Mouse (Mus musculus) lung, postnatal 0 days (tissue): ENCODE data around the gene Dkk3. TPM values are rescaled to one million over a fixed set of nuclear protein-coding genes. Genes with fewer than 3 reads are reported as not detected.

ENCODE experiments used
- ATAC-seq: fragments of 200-750 bp; cut with Nextera tagmentation; 2 replicates; pipeline ENCODE4 v1.8.0; 2017; ENCODE audit warnings: moderate library complexity
- DNase-seq: peaks from one replicate; pipeline ENCODE4 v3.0.0-alpha.2; 2016; ENCODE audit warnings: low spot score
- H3K27ac ChIP-seq: fragments of 300-500 bp; sonication (generic); 2 replicates; pipeline ENCODE4 v1.5.1; 2014; ENCODE audit warnings: antibody characterized with exemption, mild to moderate bottlenecking, low read length, mixed read lengths
- H3K27me3 ChIP-seq: fragments of 300-500 bp; sonication (generic); replicated peaks from 2 replicates; pipeline ENCODE4 v1.6.1; 2014; ENCODE audit warnings: low read length, mixed read lengths; ENCODE audit not compliant: insufficient read depth
- H3K36me3 ChIP-seq: fragments of 300-500 bp; sonication (generic); 2 replicates; pipeline ENCODE4 v1.6.1; 2014; ENCODE audit warnings: low read length, mixed read lengths; ENCODE audit not compliant: insufficient read depth
- H3K4me1 ChIP-seq: fragments of 300-500 bp; sonication (generic); 2 replicates; pipeline ENCODE4 v1.6.1; 2014; ENCODE audit warnings: antibody characterized with exemption, low read depth, low read length, mixed read lengths; ENCODE audit not compliant: insufficient read depth
- H3K4me2 ChIP-seq: fragments of 300-500 bp; sonication (generic); replicated peaks from 2 replicates; pipeline ENCODE4 v1.6.1; 2014; ENCODE audit warnings: low read depth, mild to moderate bottlenecking, low read length, moderate library complexity, mixed read lengths
- H3K4me3 ChIP-seq: fragments of 300-500 bp; sonication (generic); 2 replicates; pipeline ENCODE4 v1.5.1; 2014; ENCODE audit warnings: low read depth, low read length
- H3K9ac ChIP-seq: fragments of 300-500 bp; sonication (generic); replicated peaks from 2 replicates; pipeline ENCODE4 v1.6.1; 2014; ENCODE audit warnings: low read depth, mild to moderate bottlenecking
- H3K9me3 ChIP-seq: fragments of 300-500 bp; sonication (generic); 2 replicates; pipeline ENCODE4 v1.6.1; 2016; ENCODE audit warnings: low read length, mixed read lengths
- CTCF ChIP-seq: IDR thresholded peaks from 2 replicates; pipeline ENCODE4 v1.5.1; 2016; ENCODE audit warnings: antibody characterized with exemption, mild to moderate bottlenecking
- EP300 ChIP-seq: IDR thresholded peaks from 2 replicates; pipeline ENCODE4 v1.6.1; 2016; ENCODE audit warnings: antibody characterized with exemption, mild to moderate bottlenecking, control low read depth
- WGBS: fragments of 180-500 bp; shearing (Covaris S2); extraction: QIAGEN DNeasy Blood & Tissue Kit; methylation state at CpG from one replicate; pipeline ENCODE4 v1.1.7; 2014; 5-methylcytosine and 5-hydroxymethylcytosine counted together
- polyA plus RNA-seq: library from polyadenylated mRNA; unstranded; fragments of >200 nt; fragmentation: Nextera tagmentation; extraction: Ambion mirVana; gene quantifications from 2 replicates; pipeline ENCODE4 v1.2.1, GENCODE M21; 2015

Dkk3 gene
- polyA plus RNA-seq, 1 experiment from 2014 or later: 82.5 TPM

DNA sequence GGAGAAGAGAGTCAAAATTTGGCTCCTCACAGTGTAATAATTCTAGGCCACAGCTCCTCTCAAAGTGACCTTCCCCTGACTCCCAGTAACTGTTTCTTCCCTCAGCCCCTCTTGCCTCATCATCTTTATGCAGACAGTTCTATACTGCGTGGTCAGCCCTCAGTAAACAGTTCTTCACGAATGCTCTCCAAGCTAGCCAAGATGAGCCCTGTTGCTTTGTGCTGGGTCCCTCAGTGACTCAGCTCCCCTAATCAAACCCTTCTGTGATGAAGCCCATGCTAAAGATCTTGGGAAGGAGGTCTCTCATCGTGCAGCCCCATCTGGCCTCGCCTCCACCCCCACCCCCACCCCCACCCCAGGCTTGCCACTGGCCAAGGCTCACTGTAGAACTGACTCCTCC lies 41.9 kb upstream of the Dkk3 start:
- ATAC-seq (no peak), DNase-seq (no peak)
- TF ChIP-seq EP300 (no peak), CTCF (no peak)
- H3K27me3 ChIP-seq: no peaks in the 10 kb centered on the region
- no peak overlapping the region for H3K27ac ChIP-seq
- 43% methylated on average over 4 of the region's 4 CpGs for WGBS
- no peaks in the 10 kb centered on the region for H3K4me1 ChIP-seq
- no peak overlapping the region for H3K4me2 ChIP-seq
- no peak overlapping the region for H3K9ac ChIP-seq
- H3K9me3 ChIP-seq: no peaks in the 10 kb centered on the region
- no peaks in the 10 kb centered on the region for H3K36me3 ChIP-seq
- H3K4me3 ChIP-seq: no peak overlapping the region

DNA sequence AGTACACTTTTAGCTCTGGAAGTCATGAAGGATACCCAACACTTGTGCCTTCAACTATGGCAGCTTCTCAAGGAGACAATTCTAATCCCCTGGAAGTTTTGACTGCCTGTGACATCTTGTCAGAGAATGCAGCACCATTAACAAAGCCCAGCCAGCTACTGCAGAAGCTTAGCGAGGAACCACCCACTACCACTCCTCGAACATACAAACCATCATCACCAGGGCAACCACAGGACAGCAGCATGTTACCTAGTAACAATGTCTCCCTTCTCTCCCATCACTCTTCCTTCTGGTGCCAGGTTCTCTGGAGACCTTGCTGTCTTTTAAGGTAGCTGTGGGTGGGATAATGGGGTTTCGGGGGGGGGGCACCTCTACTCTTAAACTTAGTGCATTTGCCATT lies 40.5 kb upstream of the Dkk3 start:
- Histone ChIP-seq H3K27ac (no peak overlapping the region), H3K27me3 (no peaks in the 10 kb centered on the region), H3K9me3 (no peaks in the 10 kb centered on the region), H3K36me3 (no peaks in the 10 kb centered on the region), H3K4me3 (no peak overlapping the region), H3K9ac (no peak overlapping the region), H3K4me2 (no peak overlapping the region), H3K4me1 (no peaks in the 10 kb centered on the region)
- DNase-seq (no peak), ATAC-seq (no peak)
- 57% methylated on average over 3 of the region's 3 CpGs for WGBS
- TF ChIP-seq EP300 (no peak), CTCF (no peak)

DNA sequence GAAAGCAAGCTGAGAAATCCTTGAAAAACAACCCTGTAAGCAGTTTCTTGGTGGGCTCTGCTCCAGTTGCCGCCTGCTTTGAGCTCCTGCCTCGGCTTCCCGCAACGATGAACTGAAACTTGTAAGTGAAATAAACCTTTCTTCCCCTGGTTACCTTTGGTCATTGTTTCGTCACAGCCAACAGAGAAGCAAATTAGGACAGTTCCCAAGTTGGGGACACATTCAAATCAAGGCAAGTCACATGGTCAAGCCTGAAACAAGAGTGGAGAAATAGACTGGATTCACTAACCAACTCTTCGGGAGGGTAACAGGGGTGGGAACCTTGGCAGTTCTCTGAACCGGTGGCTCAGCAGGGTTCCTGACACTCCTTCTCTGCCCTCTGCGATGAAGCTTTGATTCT lies 38.6 kb upstream of the Dkk3 start:
- Histone ChIP-seq H3K4me2 (no peak overlapping the region), H3K4me1 (no peaks in the 10 kb centered on the region), H3K36me3 (no peaks in the 10 kb centered on the region), H3K27me3 (no peaks in the 10 kb centered on the region), H3K9me3 (no peaks in the 10 kb centered on the region), H3K4me3 (no peak overlapping the region), H3K9ac (no peak overlapping the region), H3K27ac (no peak overlapping the region)
- TF ChIP-seq EP300 (no peak), CTCF (no peak)
- no peak for ATAC-seq
- DNase-seq: no peak
- WGBS: 72% methylated on average over 8 of the region's 8 CpGs

DNA sequence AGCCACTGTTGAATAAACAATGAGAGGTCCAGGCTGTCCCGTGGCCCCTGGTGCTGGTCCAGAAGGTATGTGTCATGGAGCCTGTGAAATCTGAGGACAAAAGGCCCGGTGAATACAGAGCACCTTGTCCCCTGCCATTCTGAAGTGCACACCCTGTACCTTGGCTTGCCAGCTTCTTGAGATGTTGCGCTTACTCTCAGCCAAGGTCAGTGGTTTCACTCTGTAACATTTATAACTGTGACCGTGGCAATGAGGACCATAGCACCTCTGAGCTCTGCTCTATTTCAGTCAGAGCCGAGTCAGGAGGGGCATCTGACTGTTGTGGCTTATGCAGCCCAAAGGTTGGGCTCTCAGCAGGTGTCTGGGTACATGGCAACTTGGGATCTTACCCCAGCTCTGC lies 35.4 kb upstream of the Dkk3 start:
- DNase-seq: no peak
- H3K4me3 ChIP-seq: no peak overlapping the region
- TF ChIP-seq CTCF: no peak
- no peak for TF ChIP-seq EP300
- no peaks in the 10 kb centered on the region for H3K4me1 ChIP-seq
- no peak overlapping the region for H3K4me2 ChIP-seq
- H3K27me3 ChIP-seq: no peaks in the 10 kb centered on the region
- H3K9me3 ChIP-seq: no peaks in the 10 kb centered on the region
- H3K27ac ChIP-seq: no peak overlapping the region
- H3K9ac ChIP-seq: no peak overlapping the region
- WGBS: 66% methylated on average over 5 of the region's 5 CpGs
- H3K36me3 ChIP-seq: no peaks in the 10 kb centered on the region
- no peak for ATAC-seq

DNA sequence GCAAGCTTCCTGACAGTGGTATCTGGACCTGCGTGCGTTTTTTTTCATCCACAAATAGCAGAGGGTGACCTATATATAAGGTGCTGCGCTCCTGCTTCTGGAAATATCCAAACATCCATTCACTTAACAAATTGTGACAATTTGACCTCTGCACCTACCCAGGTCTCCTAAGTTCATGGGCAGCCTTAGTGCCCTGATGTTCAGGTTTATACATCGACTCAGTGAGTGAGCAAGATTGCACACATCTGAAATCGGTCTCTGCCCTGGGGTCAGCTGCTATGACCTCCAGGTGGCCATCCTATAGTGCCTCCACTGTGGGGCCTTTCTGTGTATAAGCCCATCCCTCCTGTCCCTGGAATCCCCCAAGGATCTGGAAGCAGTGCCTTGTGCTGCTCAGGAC lies 33.9 kb upstream of the Dkk3 start:
- WGBS: 71% methylated on average over 5 of the region's 5 CpGs
- H3K4me2 ChIP-seq: no peak overlapping the region
- no peaks in the 10 kb centered on the region for H3K27me3 ChIP-seq
- H3K9ac ChIP-seq: no peak overlapping the region
- H3K4me3 ChIP-seq: no peak overlapping the region
- TF ChIP-seq CTCF (no peak), EP300 (no peak)
- no peak overlapping the region for H3K27ac ChIP-seq
- no peaks in the 10 kb centered on the region for H3K4me1 ChIP-seq
- no peak for DNase-seq
- no peaks in the 10 kb centered on the region for H3K9me3 ChIP-seq
- no peak; the same call in 1 of the 2 replicates for ATAC-seq
- no peaks in the 10 kb centered on the region for H3K36me3 ChIP-seq

DNA sequence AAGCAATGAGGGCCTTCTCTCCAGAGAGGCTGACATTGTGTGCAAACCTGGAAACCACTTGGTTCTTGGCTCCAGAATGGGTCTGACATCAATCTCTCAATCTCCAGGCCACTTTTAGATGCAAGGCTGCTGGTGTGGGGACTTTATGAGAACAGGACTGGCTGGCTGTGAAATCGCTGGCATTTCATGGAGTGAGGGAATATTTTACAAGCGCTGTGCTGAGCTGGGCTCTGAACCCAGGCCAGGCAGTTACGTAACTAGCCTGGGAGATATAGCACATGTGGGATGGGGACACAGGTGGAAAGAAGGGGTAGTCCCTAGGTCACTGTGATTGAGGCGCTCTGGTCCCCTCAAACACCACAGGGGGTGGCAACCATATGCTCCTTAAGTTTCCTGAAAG lies 33.4 kb upstream of the Dkk3 start:
- Histone ChIP-seq H3K27me3 (no peaks in the 10 kb centered on the region), H3K9ac (no peak overlapping the region), H3K27ac (no peak overlapping the region), H3K4me3 (no peak overlapping the region), H3K36me3 (no peaks in the 10 kb centered on the region), H3K4me2 (no peak overlapping the region), H3K9me3 (no peaks in the 10 kb centered on the region), H3K4me1 (no peaks in the 10 kb centered on the region)
- WGBS: 51% methylated on average over 4 of the region's 4 CpGs
- ATAC-seq: peak; percentile 18; the same call in 1 of the 2 replicates
- DNase-seq: no peak
- TF ChIP-seq EP300: no peak
- no peak for TF ChIP-seq CTCF
